ENCODE assay signal across 8 mouse cellular contexts in genomic region chr10:80665459-80665858, GRCm38 (mm10). TPM values are rescaled to one million over a fixed set of nuclear protein-coding genes. Genes with fewer than 3 reads are reported as not detected.
DNase-seq lines count a peak whose midpoint lies in the region; ATAC-seq and TF ChIP-seq lines count a peak whose summit lies in the region.

No protein-coding gene starts in this region.

- no peak for TF ChIP-seq CTCF in bone marrow macrophage, adult 2 months (IDR thresholded peaks at IDR 0.05; ENCODE audit: low read depth, low read length)

- H3K9ac ChIP-seq in heart, embryonic 13.5 days, result peak overlapping the region; percentile 56
- peak overlapping the region; percentile 25; the same call in 1 of the 2 replicates for H3K9ac ChIP-seq in heart, embryonic 15.5 days
- H3K9ac ChIP-seq in liver, embryonic 15.5 days, result no peak overlapping the region

- no peaks in the 10 kb centered on the region for H3K27me3 ChIP-seq in heart, embryonic 13.5 days (replicated peaks)
- no peaks in the 10 kb centered on the region for H3K27me3 ChIP-seq in heart, embryonic 15.5 days
- H3K27me3 ChIP-seq in liver, embryonic 15.5 days, result no peaks in the 10 kb centered on the region

- H3K4me3 ChIP-seq in heart, embryonic 13.5 days, result no peak overlapping the region
- H3K4me3 ChIP-seq in bone marrow macrophage, adult 2 months (ENCODE audit: insufficient read depth, low read length), result no peak overlapping the region
- no peak overlapping the region for H3K4me3 ChIP-seq in heart, embryonic 15.5 days
- no peak overlapping the region for H3K4me3 ChIP-seq in liver, embryonic 15.5 days (replicated peaks)

- TF ChIP-seq POLR2A in bone marrow macrophage, adult 2 months (IDR thresholded peaks at IDR 0.05; ENCODE audit: borderline replicate concordance, low read depth, low read length), result no peak

- H3K36me3 ChIP-seq in heart, embryonic 13.5 days, result peaks cover 51% of the 10 kb centered on the region
- peaks cover 44% of the 10 kb centered on the region for H3K36me3 ChIP-seq in heart, embryonic 15.5 days
- H3K36me3 ChIP-seq in liver, embryonic 15.5 days (replicated peaks), result peaks cover 55% of the 10 kb centered on the region

- no peak for ATAC-seq in heart, embryonic 13.5 days (ENCODE audit: extremely low read depth, insufficient number of reproducible peaks, low FRiP score, low TSS enrichment)
- ATAC-seq in heart, embryonic 15.5 days (replicated peaks; ENCODE audit: insufficient number of reproducible peaks, insufficient read depth, low FRiP score, low read depth), result no peak
- no peak for ATAC-seq in liver, embryonic 15.5 days (ENCODE audit: insufficient read depth)
- ATAC-seq in megakaryocyte, adult 5-6 weeks (ENCODE audit: poor library complexity, severe bottlenecking), result no peak

- H3K4me2 ChIP-seq in heart, embryonic 13.5 days, result peak overlapping the region; percentile 61
- H3K4me2 ChIP-seq in heart, embryonic 15.5 days, result peak overlapping the region; percentile 48; the same call in 1 of the 2 replicates
- H3K4me2 ChIP-seq in liver, embryonic 15.5 days, result peak overlapping the region; percentile 51

- peaks cover 46% of the 10 kb centered on the region for H3K4me1 ChIP-seq in heart, embryonic 13.5 days
- peaks cover 34% of the 10 kb centered on the region for H3K4me1 ChIP-seq in bone marrow macrophage, adult 2 months (ENCODE audit: control insufficient read depth, insufficient read depth, low read length)
- H3K4me1 ChIP-seq in heart, embryonic 15.5 days (replicated peaks), result peaks cover 52% of the 10 kb centered on the region
- H3K4me1 ChIP-seq in liver, embryonic 15.5 days (replicated peaks), result peaks cover 77% of the 10 kb centered on the region

- DNase-seq in heart, postnatal 4 days, result no peak
- DNase-seq in left cerebral cortex, adult 18-20 months (ENCODE audit: low spot score in 2 of 2), result no peak
- no peak for DNase-seq in layer of hippocampus, adult 9-10 months (ENCODE audit: low spot score)

- WGBS in heart, embryonic 13.5 days, result 61% methylated on average over 4 of the region's 4 CpGs
- 50% methylated on average over 4 of the region's 4 CpGs for WGBS in heart, embryonic 15.5 days
- WGBS in liver, embryonic 15.5 days (ENCODE audit: insufficient replicate concordance), result 52% methylated on average over 4 of the region's 4 CpGs

- no peaks in the 10 kb centered on the region for H3K9me3 ChIP-seq in heart, embryonic 13.5 days
- no peaks in the 10 kb centered on the region for H3K9me3 ChIP-seq in heart, embryonic 15.5 days (replicated peaks)
- no peaks in the 10 kb centered on the region for H3K9me3 ChIP-seq in liver, embryonic 15.5 days (replicated peaks)

- peak overlapping the region; percentile 90 for H3K27ac ChIP-seq in heart, embryonic 13.5 days (replicated peaks)
- peak overlapping the region; percentile 23 for H3K27ac ChIP-seq in bone marrow macrophage, adult 2 months (ENCODE audit: insufficient read depth, low read depth, low read length)
- H3K27ac ChIP-seq in heart, embryonic 15.5 days, result peak overlapping the region; percentile 95
- peak overlapping the region; percentile 51; the same call in 1 of the 2 replicates for H3K27ac ChIP-seq in liver, embryonic 15.5 days (replicated peaks)

RNA-seq across cellular contexts. Expression of gene Btbd2, which starts 8.6 kb away (rescaled TPM):
- polyA plus RNA-seq in heart, embryonic 13.5 days (2015; fragmentation: Nextera tagmentation; extraction: Ambion mirVana), result 50.9 and 53.7 TPM in 2 replicates
- total RNA-seq in heart, postnatal 4 days (2021), result 10 to 100 TPM; 42.2 to 42.4 TPM
- 20.9 and 22.7 TPM in 2 replicates for polyA plus RNA-seq in bone marrow macrophage, adult 2 months (2012; ENCODE audit: insufficient read depth, insufficient read length, missing spikeins)
- 45.4 and 64.8 TPM in 2 replicates for polyA plus RNA-seq in heart, embryonic 15.5 days (2015; fragmentation: Nextera tagmentation; extraction: Ambion mirVana)
- 14.4 and 15.9 TPM in 2 replicates for polyA plus RNA-seq in liver, embryonic 15.5 days (2015; fragmentation: Nextera tagmentation; extraction: Ambion mirVana)
- total RNA-seq in left cerebral cortex, adult 18-20 months (2021), result 10 to 100 TPM; 87.6 to 93.8 TPM
- 8.4 and 10.3 TPM in 2 replicates for total RNA-seq in megakaryocyte, adult 5-6 weeks (2015)
- total RNA-seq in megakaryocyte, adult 5-6 weeks (2017), result 16.5 and 30.1 TPM in 2 replicates

RNA-seq across cellular contexts. Expression of gene Mknk2, which starts 12.5 kb away (rescaled TPM):
- polyA plus RNA-seq in heart, embryonic 13.5 days (2015; fragmentation: Nextera tagmentation; extraction: Ambion mirVana), result 78.2 and 78.7 TPM in 2 replicates
- total RNA-seq in heart, postnatal 4 days (2021), result 100 to 1,000 TPM; 105 TPM
- 107 and 117 TPM in 2 replicates for polyA plus RNA-seq in bone marrow macrophage, adult 2 months (2012; ENCODE audit: insufficient read depth, insufficient read length, missing spikeins)
- 70.8 and 99.5 TPM in 2 replicates for polyA plus RNA-seq in heart, embryonic 15.5 days (2015; fragmentation: Nextera tagmentation; extraction: Ambion mirVana)
- 74.9 and 84.6 TPM in 2 replicates for polyA plus RNA-seq in liver, embryonic 15.5 days (2015; fragmentation: Nextera tagmentation; extraction: Ambion mirVana)
- total RNA-seq in left cerebral cortex, adult 18-20 months (2021), result 10 to 100 TPM; 43.3 to 47.7 TPM
- total RNA-seq in megakaryocyte, adult 5-6 weeks (2015), result 53.5 and 61.1 TPM in 2 replicates
- total RNA-seq in megakaryocyte, adult 5-6 weeks (2017), result 63.3 and 74.8 TPM in 2 replicates

RNA-seq across cellular contexts. Expression of gene Mob3a, which starts 36.3 kb away (rescaled TPM):
- 26.0 and 27.2 TPM in 2 replicates for polyA plus RNA-seq in heart, embryonic 13.5 days (2015; fragmentation: Nextera tagmentation; extraction: Ambion mirVana)
- 10 to 100 TPM; 12.5 to 13.0 TPM for total RNA-seq in heart, postnatal 4 days (2021)
- 53.3 and 53.8 TPM in 2 replicates for polyA plus RNA-seq in bone marrow macrophage, adult 2 months (2012; ENCODE audit: insufficient read depth, insufficient read length, missing spikeins)
- polyA plus RNA-seq in heart, embryonic 15.5 days (2015; fragmentation: Nextera tagmentation; extraction: Ambion mirVana), result 22.1 and 33.6 TPM in 2 replicates
- 28.0 and 31.6 TPM in 2 replicates for polyA plus RNA-seq in liver, embryonic 15.5 days (2015; fragmentation: Nextera tagmentation; extraction: Ambion mirVana)
- 10 to 100 TPM; 17.1 to 17.2 TPM for total RNA-seq in left cerebral cortex, adult 18-20 months (2021)
- total RNA-seq in megakaryocyte, adult 5-6 weeks (2015), result 61.8 and 72.0 TPM in 2 replicates
- total RNA-seq in megakaryocyte, adult 5-6 weeks (2017), result 65.0 and 77.3 TPM in 2 replicates

RNA-seq across cellular contexts. Expression of gene Izumo4, which starts 36.5 kb away (rescaled TPM):
- polyA plus RNA-seq in heart, embryonic 13.5 days (2015; fragmentation: Nextera tagmentation; extraction: Ambion mirVana), result 12.7 and 13.5 TPM in 2 replicates
- 1 to 10 TPM; 3.2 to 4.6 TPM for total RNA-seq in heart, postnatal 4 days (2021)
- 11.0 and 25.2 TPM in 2 replicates for polyA plus RNA-seq in bone marrow macrophage, adult 2 months (2012; ENCODE audit: insufficient read depth, insufficient read length, missing spikeins)
- 10.4 and 14.6 TPM in 2 replicates for polyA plus RNA-seq in heart, embryonic 15.5 days (2015; fragmentation: Nextera tagmentation; extraction: Ambion mirVana)
- 7.1 and 8.1 TPM in 2 replicates for polyA plus RNA-seq in liver, embryonic 15.5 days (2015; fragmentation: Nextera tagmentation; extraction: Ambion mirVana)
- 10 to 100 TPM; 42.6 to 45.2 TPM for total RNA-seq in left cerebral cortex, adult 18-20 months (2021)
- total RNA-seq in megakaryocyte, adult 5-6 weeks (2015), result 11.3 and 14.2 TPM in 2 replicates
- 4.4 and 6.6 TPM in 2 replicates for total RNA-seq in megakaryocyte, adult 5-6 weeks (2017)

RNA-seq across cellular contexts. Expression of gene Csnk1g2, which starts 42.8 kb away (rescaled TPM):
- 87.5 and 89.0 TPM in 2 replicates for polyA plus RNA-seq in heart, embryonic 13.5 days (2015; fragmentation: Nextera tagmentation; extraction: Ambion mirVana)
- 100 to 1,000 TPM; 142 to 162 TPM for total RNA-seq in heart, postnatal 4 days (2021)
- polyA plus RNA-seq in bone marrow macrophage, adult 2 months (2012; ENCODE audit: insufficient read depth, insufficient read length, missing spikeins), result 87.3 and 98.4 TPM in 2 replicates
- 78.2 and 112 TPM in 2 replicates for polyA plus RNA-seq in heart, embryonic 15.5 days (2015; fragmentation: Nextera tagmentation; extraction: Ambion mirVana)
- polyA plus RNA-seq in liver, embryonic 15.5 days (2015; fragmentation: Nextera tagmentation; extraction: Ambion mirVana), result 49.7 and 60.4 TPM in 2 replicates
- 100 to 1,000 TPM; 253 to 267 TPM for total RNA-seq in left cerebral cortex, adult 18-20 months (2021)
- total RNA-seq in megakaryocyte, adult 5-6 weeks (2015), result 34.5 and 46.0 TPM in 2 replicates
- total RNA-seq in megakaryocyte, adult 5-6 weeks (2017), result 127 and 144 TPM in 2 replicates

Comparison
In these comparisons a context has a peak if more than half of its experiments do, and no peak if none do; other contexts are left out.
1. H3K27ac ChIP-seq: peak in every context shown above with its lines; median percentile 95 in heart, embryonic 15.5 days; 90 in heart, embryonic 13.5 days; 51 in liver, embryonic 15.5 days; 23 in bone marrow macrophage, adult 2 months.